Mouse (Mus musculus) myocyte (in vitro differentiated cells): ENCODE results near the gene Mgrn1.

ENCODE experiments used
- CEBPB ChIP-seq: IDR thresholded peaks from 2 replicates; pipeline ENCODE4 v1.6.1; 2011; ENCODE audit warnings: mild to moderate bottlenecking, moderate library complexity; ENCODE audit not compliant: poor library complexity, insufficient read depth, severe bottlenecking
- E2F4 ChIP-seq: IDR thresholded peaks from one replicate; pipeline ENCODE4 v1.6.1; 2011; ENCODE audit warnings: mild to moderate bottlenecking, control low read depth, moderate library complexity; ENCODE audit not compliant: insufficient read depth
- MYOD1 ChIP-seq, 3 experiments: IDR thresholded peaks; one replicate each; pipeline ENCODE4 v1.6.1; 2011; ENCODE audit warnings: control low read depth in 2 of 3, low read depth in 2 of 3, mild to moderate bottlenecking in 2 of 3, moderate library complexity in 1 of 3; ENCODE audit not compliant: insufficient read length in 2 of 3, control insufficient read depth in 1 of 3
- POLR2A ChIP-seq: IDR thresholded peaks from one replicate; pipeline ENCODE4 v1.6.1; 2011; ENCODE audit warnings: low read depth, mild to moderate bottlenecking, control low read depth, moderate library complexity; ENCODE audit not compliant: insufficient read length
- USF1 ChIP-seq: IDR thresholded peaks from one replicate; pipeline ENCODE4 v1.6.1; 2011; ENCODE audit warnings: low read depth, mild to moderate bottlenecking, control low read depth, moderate library complexity

- TF ChIP-seq POLR2A (no peak), E2F4 (no peak), USF1 (no peak), MYOD1 (IDR thresholded peaks at IDR 0.05; ENCODE audit: control insufficient read depth in 1 of 3, insufficient read length in 2 of 3, low read depth in 2 of 3) (peak in 2 of 3 experiments; percentile 14 to 54), CEBPB (no peak)
Observed at GRCm38 (mm10) chr16:4978275-4979051, 92.4 kb downstream of the Mgrn1 start.
